Mouse (Mus musculus) frontal cortex, adult 2 months (tissue): ENCODE results near the gene Tff2. TPM values are rescaled to one million over a fixed set of nuclear protein-coding genes. Genes with fewer than 3 reads are reported as not detected.

Experiments used
- DNase-seq, 2 experiments: peaks; one replicate each; pipeline ENCODE4 v3.0.0; 2022; ENCODE audit warnings: low spot score in 1 of 2; ENCODE audit errors: extremely low spot score in 1 of 2
- polyA plus RNA-seq: library from polyadenylated mRNA; depleted of rRNA; stranded (reverse); fragments of >200 nt; gene quantifications from 2 replicates; pipeline ENCODE4 v1.2.3, GENCODE M21; 2012; rRNA removed

Tff2 gene
- polyA plus RNA-seq: not detected in 2 replicates

- DNase-seq: no peak
These were observed at the start of gene Tff2 for GRCm38 (mm10) chr17:31144040-31145037. Gene Tff2 (minus strand): TSS chr17:31144282.

- DNase-seq: no peak
These were observed 49.3 kb upstream of the Tff2 start for GRCm38 (mm10) chr17:31193360-31193759.

- no peak for DNase-seq
These were observed 48.6 kb upstream of the Tff2 start for GRCm38 (mm10) chr17:31192663-31193062.

- DNase-seq: no peak
These were observed 47.7 kb upstream of the Tff2 start for GRCm38 (mm10) chr17:31191825-31192224.

GRCm38 (mm10) chr17:31187370-31187769 is 43.3 kb upstream of the Tff2 start:
- DNase-seq: peak; percentile 8 to 82

- DNase-seq: no peak
These were observed 40.3 kb upstream of the Tff2 start for GRCm38 (mm10) chr17:31184269-31184990.

GRCm38 (mm10) chr17:31183180-31183974 is 39.3 kb upstream of the Tff2 start:
- DNase-seq: peak; percentile 3 to 36

GRCm38 (mm10) chr17:31181490-31181889 is 37.4 kb upstream of the Tff2 start:
- no peak for DNase-seq

GRCm38 (mm10) chr17:31176321-31176720 is 32.2 kb upstream of the Tff2 start:
- DNase-seq: no peak

GRCm38 (mm10) chr17:31169796-31170195 is 25.7 kb upstream of the Tff2 start:
- DNase-seq: no peak

GRCm38 (mm10) chr17:31165127-31165526 is 21.0 kb upstream of the Tff2 start, which contains the start of gene Tff1:
Gene Tff1 (minus strand): TSS chr17:31165277.
- no peak for DNase-seq

- DNase-seq: no peak
These were observed 19.7 kb upstream of the Tff2 start for GRCm38 (mm10) chr17:31163821-31164220.

- DNase-seq: no peak
These were observed 18.5 kb upstream of the Tff2 start for GRCm38 (mm10) chr17:31162607-31163006.

GRCm38 (mm10) chr17:31160291-31160690 is 16.2 kb upstream of the Tff2 start:
- no peak for DNase-seq

- DNase-seq: no peak
These were observed 13.8 kb upstream of the Tff2 start for GRCm38 (mm10) chr17:31157921-31158320.

GRCm38 (mm10) chr17:31153785-31154184 is 9.7 kb upstream of the Tff2 start:
- no peak for DNase-seq

- DNase-seq: no peak
These were observed 9.0 kb upstream of the Tff2 start for GRCm38 (mm10) chr17:31152966-31153499.

- DNase-seq: no peak
These were observed 8.4 kb upstream of the Tff2 start for GRCm38 (mm10) chr17:31152512-31152911.

- DNase-seq: no peak
These were observed 1.9 kb upstream of the Tff2 start for GRCm38 (mm10) chr17:31145998-31146397.

GRCm38 (mm10) chr17:31142116-31142515 is 2.0 kb downstream of the Tff2 start:
- no peak for DNase-seq
